Mouse (Mus musculus) liver, embryonic 16.5 days (tissue): ENCODE results near the gene Gtf2ird1. TPM values are rescaled to one million over a fixed set of nuclear protein-coding genes. Genes with fewer than 3 reads are reported as not detected.
"Not testable (repeated sequence)": the region's sequence is repeated elsewhere in the genome, so short reads cannot be mapped to it uniquely, and the experiment has no call there.

Experiments used
- ATAC-seq: fragments of 200-750 bp; cut with Nextera tagmentation; 2 replicates; pipeline ENCODE4 v1.8.0; 2017; ENCODE audit warnings: low read depth, mild to moderate bottlenecking, moderate number of reproducible peaks, moderate library complexity
- H3K27ac ChIP-seq: fragments of 300-500 bp; sonication (generic); 2 replicates; pipeline ENCODE4 v1.5.1; 2014; ENCODE audit warnings: mild to moderate bottlenecking, low read length
- H3K27me3 ChIP-seq: fragments of 300-500 bp; sonication (generic); 2 replicates; pipeline ENCODE4 v1.6.1; 2014; ENCODE audit warnings: low read depth, low read length, mixed read lengths; ENCODE audit not compliant: control insufficient read depth, insufficient read depth
- H3K36me3 ChIP-seq: fragments of 300-500 bp; sonication (generic); 2 replicates; pipeline ENCODE4 v1.6.1; 2014; ENCODE audit warnings: mild to moderate bottlenecking; ENCODE audit not compliant: control insufficient read depth, insufficient read depth
- H3K4me1 ChIP-seq: fragments of 300-500 bp; sonication (generic); 2 replicates; pipeline ENCODE4 v1.6.1; 2014; ENCODE audit warnings: low read depth, low read length, mixed read lengths; ENCODE audit not compliant: control insufficient read depth
- H3K4me2 ChIP-seq: fragments of 300-500 bp; sonication (generic); 2 replicates; pipeline ENCODE4 v1.6.1; 2014; ENCODE audit warnings: low read depth, low read length, mixed read lengths
- H3K4me3 ChIP-seq: fragments of 300-500 bp; sonication (generic); 2 replicates; pipeline ENCODE4 v1.5.1; 2014; ENCODE audit warnings: low read depth, mild to moderate bottlenecking, low read length
- H3K9ac ChIP-seq: fragments of 300-500 bp; sonication (generic); 2 replicates; pipeline ENCODE4 v1.6.1; 2014; ENCODE audit warnings: low read depth, low read length
- H3K9me3 ChIP-seq: fragments of 300-500 bp; sonication (generic); replicated peaks from 2 replicates; pipeline ENCODE4 v1.6.1; 2016; ENCODE audit warnings: low read length; ENCODE audit not compliant: control insufficient read depth
- WGBS: fragments of 180-500 bp; shearing (Covaris S2); extraction: QIAGEN DNeasy Blood & Tissue Kit; methylation state at CpG from one replicate; pipeline ENCODE4 v1.1.7; 2014; ENCODE audit not compliant: insufficient replicate concordance; 5-methylcytosine and 5-hydroxymethylcytosine counted together
- polyA plus RNA-seq: library from polyadenylated mRNA; unstranded; fragments of >200 nt; fragmentation: Nextera tagmentation; extraction: Ambion mirVana; gene quantifications from 2 replicates; pipeline ENCODE4 v1.2.1, GENCODE M21; 2015

Gene Gtf2ird1
- polyA plus RNA-seq, 1 experiment from 2014 or later = 11.6 TPM

- Histone ChIP-seq H3K27me3 (no peaks in the 10 kb centered on the region), H3K9me3 (no peaks in the 10 kb centered on the region), H3K4me1 (0 out of 2 replicates have a peak, but pooled peaks cover 4% of the 10 kb centered on the region), H3K4me2 (no peak overlapping the region), H3K9ac (no peak overlapping the region), H3K27ac (no peak overlapping the region), H3K4me3 (no peak overlapping the region), H3K36me3 (no peaks in the 10 kb centered on the region)
- no peak for ATAC-seq
- 64% methylated on average over 7 of the region's 7 CpGs for WGBS
Measured at GRCm38 (mm10) chr5:134485183-134485730, 28.7 kb upstream of the Gtf2ird1 start.

DNA sequence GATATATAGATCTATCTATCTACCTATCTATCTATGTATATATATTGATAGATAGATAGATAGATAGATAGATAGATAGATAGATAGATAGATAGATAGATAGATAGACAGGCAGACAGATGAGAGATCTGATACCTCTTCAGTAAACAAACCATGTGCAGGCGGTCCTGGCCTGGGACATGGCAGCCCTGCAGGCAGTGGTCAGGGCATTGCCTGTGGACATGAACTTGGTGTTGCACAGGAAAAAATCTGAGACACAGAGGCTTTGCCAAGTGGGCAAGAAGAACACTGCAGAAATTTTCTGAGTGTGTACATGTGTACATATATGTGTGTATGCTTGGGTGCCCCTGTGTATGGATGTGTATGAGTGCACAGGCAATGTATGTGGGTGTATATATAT lies 26.8 kb upstream of the Gtf2ird1 start:
- H3K9ac ChIP-seq = no peak overlapping the region
- no peaks in the 10 kb centered on the region for H3K4me1 ChIP-seq
- WGBS = 73% methylated on average over 1 of the region's 1 CpGs
- H3K4me3 ChIP-seq = no peak overlapping the region
- no peaks in the 10 kb centered on the region for H3K27me3 ChIP-seq
- no peak for ATAC-seq
- H3K4me2 ChIP-seq = no peak overlapping the region
- H3K9me3 ChIP-seq = no peaks in the 10 kb centered on the region
- no peaks in the 10 kb centered on the region for H3K36me3 ChIP-seq
- no peak overlapping the region for H3K27ac ChIP-seq

GRCm38 (mm10) chr5:134482331-134482730 lies 25.8 kb upstream of the Gtf2ird1 start:
- WGBS = 57% methylated on average over 11 of the region's 11 CpGs
- no peaks in the 10 kb centered on the region for H3K36me3 ChIP-seq
- no peak for ATAC-seq
- no peak overlapping the region for H3K4me3 ChIP-seq
- no peaks in the 10 kb centered on the region for H3K27me3 ChIP-seq
- H3K4me1 ChIP-seq = no peaks in the 10 kb centered on the region
- H3K27ac ChIP-seq = no peak overlapping the region
- H3K9me3 ChIP-seq = no peaks in the 10 kb centered on the region
- H3K4me2 ChIP-seq = no peak overlapping the region
- no peak overlapping the region for H3K9ac ChIP-seq

- not testable (repeated sequence) for H3K9ac ChIP-seq, H3K4me3 ChIP-seq
Measured at GRCm38 (mm10) chr5:134478886-134479285, 22.4 kb upstream of the Gtf2ird1 start.

GRCm38 (mm10) chr5:134475686-134476085 lies 19.2 kb upstream of the Gtf2ird1 start:
- not testable (repeated sequence) for H3K4me3 ChIP-seq, H3K36me3 ChIP-seq, H3K4me2 ChIP-seq, ATAC-seq, H3K27ac ChIP-seq, H3K9me3 ChIP-seq, H3K4me1 ChIP-seq, H3K9ac ChIP-seq, H3K27me3 ChIP-seq
- 75% methylated on average over 7 of the region's 7 CpGs for WGBS

More at GRCm38 (mm10) chr5:134478886-134479285, 22.4 kb upstream of the Gtf2ird1 start:
- ATAC-seq, H3K27ac ChIP-seq, H3K36me3 ChIP-seq, H3K4me2 ChIP-seq, H3K4me1 ChIP-seq, H3K27me3 ChIP-seq, H3K9me3 ChIP-seq: not testable (repeated sequence)

DNA sequence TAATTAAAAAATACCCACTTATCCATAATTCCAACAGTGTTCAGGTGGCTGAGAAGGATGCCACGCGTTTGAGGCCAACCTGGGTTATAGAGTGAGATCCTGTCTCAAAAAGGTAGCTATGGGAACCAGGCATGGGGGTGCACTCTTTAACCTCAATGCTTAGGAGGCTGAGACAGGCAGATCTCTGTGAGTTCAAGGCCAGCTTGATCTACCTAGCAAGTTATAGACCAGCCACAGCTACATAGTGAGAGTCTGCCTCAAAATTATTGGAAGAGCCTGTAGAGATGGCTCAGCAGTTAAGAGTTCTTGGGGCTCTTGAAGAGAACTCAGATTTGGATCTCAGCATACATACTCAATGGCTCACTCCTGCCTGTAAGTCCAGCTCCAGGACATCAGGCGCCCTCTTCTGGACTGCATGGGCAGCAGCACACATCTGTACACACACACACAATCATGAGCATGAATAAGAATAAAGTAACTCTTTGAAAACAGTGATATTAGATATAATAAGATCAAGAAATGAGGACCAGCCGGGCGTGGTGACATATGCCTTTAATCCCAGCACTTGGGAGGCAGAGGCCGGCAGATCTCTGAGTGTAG lies 18.6 kb upstream of the Gtf2ird1 start:
- ATAC-seq = no peak
- Histone ChIP-seq H3K4me3 (no peak overlapping the region), H3K4me2 (no peak overlapping the region), H3K4me1 (no peaks in the 10 kb centered on the region), H3K9ac (no peak overlapping the region), H3K27ac (no peak overlapping the region), H3K36me3 (no peaks in the 10 kb centered on the region), H3K27me3 (no peaks in the 10 kb centered on the region), H3K9me3 (no peaks in the 10 kb centered on the region)
- WGBS = 82% methylated on average over 6 of the region's 6 CpGs

GRCm38 (mm10) chr5:134473902-134474301 lies 17.4 kb upstream of the Gtf2ird1 start:
- H3K9me3 ChIP-seq = no peaks in the 10 kb centered on the region
- peaks cover 10% of the 10 kb centered on the region for H3K4me1 ChIP-seq
- no peak for ATAC-seq
- H3K36me3 ChIP-seq = no peaks in the 10 kb centered on the region
- H3K4me2 ChIP-seq = no peak overlapping the region
- H3K9ac ChIP-seq = no peak overlapping the region
- 39% methylated on average over 2 of the region's 2 CpGs for WGBS
- H3K27me3 ChIP-seq = no peaks in the 10 kb centered on the region
- H3K4me3 ChIP-seq = no peak overlapping the region
- no peak overlapping the region for H3K27ac ChIP-seq

DNA sequence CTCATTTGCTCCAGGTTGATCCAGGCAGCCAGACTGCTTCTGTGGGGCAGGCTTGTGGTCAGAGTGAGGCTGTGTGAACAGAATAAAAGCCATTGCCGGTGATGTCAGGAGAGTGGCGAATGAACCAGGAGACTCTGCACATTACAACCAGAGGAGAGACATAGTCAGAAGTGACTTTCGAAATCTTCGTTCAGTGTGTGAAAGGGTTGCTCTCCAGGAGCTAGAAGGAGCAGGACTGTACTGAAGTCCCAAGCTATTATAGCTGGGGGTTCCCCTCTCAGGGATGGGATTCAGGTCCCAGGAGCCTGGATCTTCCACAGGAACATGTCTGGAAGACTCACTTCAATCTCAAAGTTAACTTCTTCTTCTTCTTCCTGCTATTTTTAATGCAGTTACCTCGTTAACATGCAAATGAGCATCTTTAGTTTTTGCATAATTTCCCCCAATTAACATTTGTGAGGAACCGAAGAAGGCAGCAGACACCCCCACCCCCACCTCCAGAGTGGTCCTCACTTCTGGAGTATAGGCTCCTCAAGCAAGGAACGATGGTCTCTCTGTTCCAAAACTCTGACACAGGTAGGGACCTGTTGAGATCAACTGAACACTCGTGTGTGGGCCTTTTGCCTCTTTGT lies 14.1 kb upstream of the Gtf2ird1 start:
- no peaks in the 10 kb centered on the region for H3K27me3 ChIP-seq
- H3K4me3 ChIP-seq = no peak overlapping the region
- no peak overlapping the region for H3K9ac ChIP-seq
- H3K4me1 ChIP-seq = peaks cover 37% of the 10 kb centered on the region
- H3K4me2 ChIP-seq = no peak overlapping the region
- H3K27ac ChIP-seq = no peak overlapping the region
- ATAC-seq = no peak
- 68% methylated on average over 8 of the region's 8 CpGs for WGBS
- H3K9me3 ChIP-seq = no peaks in the 10 kb centered on the region
- no peaks in the 10 kb centered on the region for H3K36me3 ChIP-seq

GRCm38 (mm10) chr5:134469559-134470150 lies 13.1 kb upstream of the Gtf2ird1 start:
- 64% methylated on average over 7 of the region's 7 CpGs for WGBS
- H3K4me2 ChIP-seq = no peak overlapping the region
- peaks cover 39% of the 10 kb centered on the region for H3K4me1 ChIP-seq
- no peak overlapping the region for H3K4me3 ChIP-seq
- H3K27ac ChIP-seq = peak overlapping the region; percentile 46
- no peak overlapping the region for H3K9ac ChIP-seq
- no peaks in the 10 kb centered on the region for H3K27me3 ChIP-seq
- ATAC-seq = peak; percentile 39
- no peaks in the 10 kb centered on the region for H3K36me3 ChIP-seq
- H3K9me3 ChIP-seq = no peaks in the 10 kb centered on the region
